Mouse (Mus musculus): ENCODE measurements around the gene Olfr1180.
"Not testable (repeated sequence)": the region's sequence is repeated elsewhere in the genome, so short reads cannot be mapped to it uniquely, and the experiment has no call there.

DNA sequence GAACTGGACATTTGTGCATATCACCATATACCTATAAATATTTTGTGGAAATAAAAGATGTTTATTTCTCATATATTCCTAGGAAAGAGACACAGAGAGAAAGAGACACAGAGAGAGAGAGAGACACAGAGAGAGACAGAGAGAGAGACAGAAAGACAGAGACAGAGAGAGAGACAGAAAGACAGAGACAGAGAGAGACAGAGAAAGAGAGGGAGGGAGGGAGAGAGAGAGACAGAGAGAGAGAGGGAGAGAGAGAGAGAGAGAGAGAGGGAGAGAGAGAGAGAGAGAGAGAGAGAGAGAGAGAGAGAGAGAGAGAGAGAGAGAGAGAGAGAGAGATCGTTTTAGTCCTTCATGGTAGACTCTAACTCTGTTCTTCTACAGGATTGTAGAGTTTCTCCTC is 35.6 kb upstream of the Olfr1180 start, which contains the start of gene Olfr1183:
- not testable (repeated sequence) for TF ChIP-seq CTCF (IDR thresholded peaks at IDR 0.05; ENCODE audit: insufficient read depth, low read length); POLR2A (IDR thresholded peaks at IDR 0.05; ENCODE audit: borderline replicate concordance, extremely low read depth, low read depth, low read length)
